Mouse (Mus musculus) left cerebral cortex, adult 8-10 months (tissue): Measurements from ENCODE around the gene Mapk11. TPM values are rescaled to one million over a fixed set of nuclear protein-coding genes. Genes with fewer than 3 reads are reported as not detected.

Source experiments
- DNase-seq, 2 experiments: peaks; one replicate each; pipeline ENCODE4 v3.0.0; 2022; ENCODE audit warnings: low spot score in 2 of 2
- total RNA-seq, 4 experiments: library from RNA; stranded (reverse); gene quantifications; 2 replicates each; pipeline ENCODE4 v1.2.4; 2022

Mapk11 gene
- total RNA-seq, 4 experiments from 2014 or later = 35.8 to 40.9 (median 39.4) TPM

- no peak for DNase-seq
Observed at GRCm38 (mm10) chr15:89174889-89175339, 25.5 kb upstream of the Mapk11 start.

- DNase-seq = no peak
Observed at GRCm38 (mm10) chr15:89173906-89174214, 24.4 kb upstream of the Mapk11 start.

- no peak for DNase-seq
Observed at GRCm38 (mm10) chr15:89173024-89173905, 23.8 kb upstream of the Mapk11 start.

- no peak for DNase-seq
Observed at GRCm38 (mm10) chr15:89172276-89172935, 23.0 kb upstream of the Mapk11 start.

GRCm38 (mm10) chr15:89171526-89172051, 22.2 kb upstream of the Mapk11 start:
- no peak for DNase-seq

- no peak for DNase-seq
Observed at GRCm38 (mm10) chr15:89170102-89170501, 20.7 kb upstream of the Mapk11 start.

- DNase-seq = peak; percentile 76 to 89
Observed at GRCm38 (mm10) chr15:89169431-89169830, 20.0 kb upstream of the Mapk11 start.

GRCm38 (mm10) chr15:89168922-89169321, 19.5 kb upstream of the Mapk11 start:
- DNase-seq = no peak

GRCm38 (mm10) chr15:89165478-89165877, 16.1 kb upstream of the Mapk11 start:
- no peak for DNase-seq

GRCm38 (mm10) chr15:89161397-89161796, 12.0 kb upstream of the Mapk11 start:
- no peak for DNase-seq

GRCm38 (mm10) chr15:89158516-89158915, 9.1 kb upstream of the Mapk11 start:
- no peak for DNase-seq

GRCm38 (mm10) chr15:89157954-89158353, 8.5 kb upstream of the Mapk11 start:
- DNase-seq = no peak

GRCm38 (mm10) chr15:89152312-89152711, 2.9 kb upstream of the Mapk11 start:
- DNase-seq = no peak

GRCm38 (mm10) chr15:89150041-89150390, 588 bp upstream of the Mapk11 start:
- DNase-seq = no peak

- no peak for DNase-seq
Observed at GRCm38 (mm10) chr15:89148496-89149270, 745 bp downstream of the Mapk11 start.

- no peak for DNase-seq
Observed at GRCm38 (mm10) chr15:89147895-89148294, 1.5 kb downstream of the Mapk11 start.

- DNase-seq = no peak
Observed at GRCm38 (mm10) chr15:89147456-89147855, 2.0 kb downstream of the Mapk11 start.

- DNase-seq = no peak
Observed at GRCm38 (mm10) chr15:89147024-89147423, 2.4 kb downstream of the Mapk11 start.

GRCm38 (mm10) chr15:89146537-89146936, 2.9 kb downstream of the Mapk11 start:
- DNase-seq = peak; percentile 46 to 86

GRCm38 (mm10) chr15:89145813-89146350, 3.5 kb downstream of the Mapk11 start:
- no peak for DNase-seq

- DNase-seq = no peak
Observed at GRCm38 (mm10) chr15:89144965-89145364, 4.5 kb downstream of the Mapk11 start.
